ENCODE assay signal across 8 mouse cellular contexts in the genomic region with DNA sequence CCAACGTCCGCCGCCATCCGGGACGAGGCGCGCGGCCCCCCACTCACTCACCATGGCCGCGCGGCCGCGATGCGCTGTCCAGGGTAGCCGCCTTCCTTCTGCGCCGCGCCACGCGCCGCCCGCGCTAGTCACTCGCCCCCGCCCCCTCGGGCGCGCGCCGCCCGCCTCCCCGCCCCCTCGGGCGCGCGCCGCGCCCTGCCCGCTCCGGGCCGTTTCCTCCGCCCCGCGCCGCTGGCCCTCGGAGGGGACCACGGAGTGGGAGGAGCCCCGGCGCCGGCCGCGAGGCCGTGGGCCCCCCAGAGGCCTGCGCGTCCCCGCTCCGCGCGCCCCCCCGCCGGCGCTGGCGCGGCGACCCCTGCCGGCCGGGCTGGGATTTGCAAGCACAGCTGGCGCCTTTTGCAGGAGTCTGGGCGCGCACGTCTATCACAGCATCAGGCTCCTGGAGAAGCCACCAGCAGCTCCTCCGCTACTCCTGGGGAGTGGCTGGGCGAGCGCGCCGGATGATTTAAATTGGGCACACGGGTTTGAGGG. TPM values are rescaled to one million over a fixed set of nuclear protein-coding genes. Genes with fewer than 3 reads are reported as not detected.
DNase-seq lines count a peak whose midpoint lies in the region; ATAC-seq lines count a peak whose summit lies in the region.

TSS of gene Elovl2 (minus strand) at position 102 of the 531 bp plus-strand sequence.

- H3K9ac ChIP-seq in hindbrain, embryonic 15.5 days, result peak within 1 kb of the TSS; percentile 78

- H3K27ac ChIP-seq in hindbrain, embryonic 15.5 days (replicated peaks), result peak within 1 kb of the TSS; percentile 80

- peak within 1 kb of the TSS; percentile 88 for H3K4me3 ChIP-seq in hindbrain, embryonic 15.5 days

- 3% methylated on average over 23 of the region's 77 CpGs for WGBS in hindbrain, embryonic 15.5 days

- peaks cover 13% of the 10 kb centered on the region for H3K4me1 ChIP-seq in hindbrain, embryonic 15.5 days (replicated peaks)

- ATAC-seq in hindbrain, embryonic 15.5 days (ENCODE audit: low FRiP score, low read depth), result peak; percentile 95
- peak; percentile 84 for ATAC-seq in megakaryocyte, adult 5-6 weeks (ENCODE audit: poor library complexity, severe bottlenecking)

- peak; percentile 58 for DNase-seq in WW6 (ENCODE audit: low read depth, low spot score)
- DNase-seq in cerebellum, postnatal 36 days, result peak; percentile 31 to 50
- peak; percentile 16 to 24 for DNase-seq in gastrocnemius, adult 8-10 months (ENCODE audit: low spot score in 2 of 2)
- DNase-seq in left cerebral cortex, adult 8-10 months (ENCODE audit: low spot score in 2 of 2), result peak; percentile 36 to 47
- DNase-seq in right cerebral cortex, adult 2 months (ENCODE audit: low spot score in 2 of 2), result peak; percentile 38 to 52
- peak; percentile 15 for DNase-seq in urinary bladder, postnatal 10 days (ENCODE audit: low spot score)

- H3K27me3 ChIP-seq in hindbrain, embryonic 15.5 days, result no peaks in the 10 kb centered on the region

- H3K4me2 ChIP-seq in hindbrain, embryonic 15.5 days, result peak within 1 kb of the TSS; percentile 59

- H3K9me3 ChIP-seq in hindbrain, embryonic 15.5 days, result no peaks in the 10 kb centered on the region

- no peaks in the 10 kb centered on the region for H3K36me3 ChIP-seq in hindbrain, embryonic 15.5 days

RNA-seq across cellular contexts. Expression of gene Elovl2, which starts in this region (rescaled TPM):
- total RNA-seq in gastrocnemius, adult 8-10 months (2022), result under 1 TPM in 2 of 4 experiments, not detected in 2; 0.09 to 0.11 TPM
- polyA plus RNA-seq in hindbrain, embryonic 15.5 days (2015; fragmentation: Nextera tagmentation; extraction: Ambion mirVana), result 35.8 and 40.2 TPM in 2 replicates
- 10 to 100 TPM; 11.7 to 15.7 (median 14.4) TPM for total RNA-seq in left cerebral cortex, adult 8-10 months (2022)
- total RNA-seq in megakaryocyte, adult 5-6 weeks (2015), result not detected in 2 replicates
- not detected in 2 replicates for total RNA-seq in megakaryocyte, adult 5-6 weeks (2017)

Comparison
In these comparisons a context has a peak if more than half of its experiments do, and no peak if none do; other contexts are left out.
1. Peak in every context shown above with its lines: DNase-seq, ATAC-seq, H3K4me3 ChIP-seq and H3K27ac ChIP-seq.
2. RNA of gene Elovl2 (total RNA-seq): 11.7 to 15.7 TPM in left cerebral cortex, adult 8-10 months; 0.09 to 0.11 TPM in gastrocnemius, adult 8-10 months and not detected in megakaryocyte, adult 5-6 weeks; every median in the first group is over 10 times any median in the second.
3. Peak in DNase-seq in gastrocnemius, adult 8-10 months; RNA of the gene not detected or under 1 TPM.
4. Peak in ATAC-seq in megakaryocyte, adult 5-6 weeks; RNA of the gene not detected or under 1 TPM.